Mouse (Mus musculus) lung, embryonic 14.5 days (tissue): ENCODE results near the gene Gm10295. TPM values are rescaled to one million over a fixed set of nuclear protein-coding genes. Genes with fewer than 3 reads are reported as not detected.

ENCODE experiments used
- ATAC-seq: fragments of 200-750 bp; cut with Nextera tagmentation; 2 replicates; pipeline ENCODE4 v1.8.0; 2017; ENCODE audit warnings: mild to moderate bottlenecking, moderate TSS enrichment, moderate library complexity; ENCODE audit not compliant: insufficient read depth
- DNase-seq: peaks from one replicate; pipeline ENCODE4 v3.0.0-alpha.2; 2015
- H3K27ac ChIP-seq: fragments of 300-500 bp; sonication (generic); 2 replicates; pipeline ENCODE4 v1.5.1; 2014; ENCODE audit warnings: low read depth, mild to moderate bottlenecking, moderate library complexity
- H3K27me3 ChIP-seq: fragments of 300-500 bp; sonication (generic); 2 replicates; pipeline ENCODE4 v1.6.1; 2014; ENCODE audit warnings: low read length, control low read depth; ENCODE audit not compliant: insufficient read depth
- H3K36me3 ChIP-seq: fragments of 300-500 bp; sonication (generic); 2 replicates; pipeline ENCODE4 v1.6.1; 2014; ENCODE audit warnings: control low read depth; ENCODE audit not compliant: insufficient read depth
- H3K4me1 ChIP-seq: fragments of 300-500 bp; sonication (generic); 2 replicates; pipeline ENCODE4 v1.6.1; 2014; ENCODE audit warnings: antibody characterized with exemption, control low read depth; ENCODE audit not compliant: insufficient read depth
- H3K4me2 ChIP-seq: fragments of 300-500 bp; sonication (generic); 2 replicates; pipeline ENCODE4 v1.6.1; 2014; ENCODE audit warnings: mild to moderate bottlenecking
- H3K4me3 ChIP-seq: fragments of 300-500 bp; sonication (generic); 2 replicates; pipeline ENCODE4 v1.5.1; 2014; ENCODE audit warnings: low read depth, low read length
- H3K9ac ChIP-seq: fragments of 300-500 bp; sonication (generic); 2 replicates; pipeline ENCODE4 v1.6.1; 2014
- H3K9me3 ChIP-seq: fragments of 300-500 bp; sonication (generic); 2 replicates; pipeline ENCODE4 v1.6.1; 2016; ENCODE audit warnings: low read depth, low read length, control low read depth
- CTCF ChIP-seq: IDR thresholded peaks from 2 replicates; pipeline ENCODE4 v1.5.1; 2016; ENCODE audit warnings: antibody characterized with exemption, low read depth
- WGBS: fragments of 180-500 bp; shearing (Covaris S2); extraction: QIAGEN DNeasy Blood & Tissue Kit; methylation state at CpG from one replicate; pipeline ENCODE4 v1.1.7; 2014; 5-methylcytosine and 5-hydroxymethylcytosine counted together
- polyA plus RNA-seq: library from polyadenylated mRNA; unstranded; fragments of >200 nt; fragmentation: Nextera tagmentation; extraction: Ambion mirVana; gene quantifications from 2 replicates; pipeline ENCODE4 v1.2.1, GENCODE M21; 2014

Gm10295 gene
- polyA plus RNA-seq, 1 experiment from 2014 or later: not detected

GRCm38 (mm10) chr7:71302714-71303113, 48.6 kb downstream of the Gm10295 start:
- TF ChIP-seq CTCF: no peak
- no peak for DNase-seq
- H3K27ac ChIP-seq: no peak overlapping the region
- H3K9ac ChIP-seq: no peak overlapping the region
- no peaks in the 10 kb centered on the region for H3K4me1 ChIP-seq
- H3K27me3 ChIP-seq: no peaks in the 10 kb centered on the region
- 64% methylated on average over 4 of the region's 4 CpGs for WGBS
- no peak for ATAC-seq
- no peak overlapping the region for H3K4me3 ChIP-seq
- no peaks in the 10 kb centered on the region for H3K9me3 ChIP-seq
- no peaks in the 10 kb centered on the region for H3K36me3 ChIP-seq
- no peak overlapping the region for H3K4me2 ChIP-seq
